Mouse (Mus musculus): ENCODE measurements around the gene Rasgef1b. TPM values are rescaled to one million over a fixed set of nuclear protein-coding genes. Genes with fewer than 3 reads are reported as not detected.

Rasgef1b gene
- polyA plus RNA-seq, 1 experiment from 2014 or later: 16.3 TPM

GRCm38 (mm10) chr5:99369256-99369655, 359.6 kb downstream of the Rasgef1b start:
- Histone ChIP-seq H3K9ac (no peak overlapping the region), H3K4me3 (no peak overlapping the region), H3K9me3 (no peaks in the 10 kb centered on the region), H3K4me2 (no peak overlapping the region), H3K27ac (no peak overlapping the region), H3K36me3 (no peaks in the 10 kb centered on the region), H3K4me1 (peaks cover 4% of the 10 kb centered on the region; the same call in 1 of the 2 replicates), H3K27me3 (no peaks in the 10 kb centered on the region)
- WGBS: 85% methylated on average over 6 of the region's 6 CpGs
- no peak for ATAC-seq (ENCODE audit: borderline replicate concordance, extremely low read depth, low FRiP score, low TSS enrichment)

GRCm38 (mm10) chr5:99368615-99369014, 360.2 kb downstream of the Rasgef1b start:
- H3K36me3 ChIP-seq: no peaks in the 10 kb centered on the region
- peaks cover 4% of the 10 kb centered on the region; the same call in 1 of the 2 replicates for H3K4me1 ChIP-seq
- H3K27ac ChIP-seq: no peak overlapping the region
- 93% methylated on average over 1 of the region's 1 CpGs for WGBS
- no peak overlapping the region for H3K9ac ChIP-seq
- no peak overlapping the region for H3K4me3 ChIP-seq
- no peak overlapping the region for H3K4me2 ChIP-seq
- no peaks in the 10 kb centered on the region for H3K27me3 ChIP-seq
- no peak for ATAC-seq (ENCODE audit: borderline replicate concordance, extremely low read depth, low FRiP score, low TSS enrichment)
- H3K9me3 ChIP-seq: no peaks in the 10 kb centered on the region

- H3K36me3 ChIP-seq: no peaks in the 10 kb centered on the region
- WGBS: 42% methylated on average over 3 of the region's 3 CpGs
- no peak for ATAC-seq (ENCODE audit: borderline replicate concordance, extremely low read depth, low FRiP score, low TSS enrichment)
- no peak overlapping the region for H3K9ac ChIP-seq
- H3K4me1 ChIP-seq: 0 out of 2 replicates have a peak, but pooled peaks cover under 1% of the 10 kb centered on the region
- H3K4me2 ChIP-seq: no peak overlapping the region
- H3K9me3 ChIP-seq: no peaks in the 10 kb centered on the region
- no peak overlapping the region for H3K27ac ChIP-seq
- no peaks in the 10 kb centered on the region for H3K27me3 ChIP-seq
- no peak overlapping the region for H3K4me3 ChIP-seq
Observed at GRCm38 (mm10) chr5:99360531-99360930, 368.3 kb downstream of the Rasgef1b start.

GRCm38 (mm10) chr5:99359251-99359650, 369.6 kb downstream of the Rasgef1b start:
- 70% methylated on average over 5 of the region's 5 CpGs for WGBS
- Histone ChIP-seq H3K27ac (no peak overlapping the region), H3K9ac (no peak overlapping the region), H3K4me1 (peaks cover 13% of the 10 kb centered on the region; the same call in 1 of the 2 replicates), H3K9me3 (no peaks in the 10 kb centered on the region), H3K4me2 (no peak overlapping the region), H3K27me3 (no peaks in the 10 kb centered on the region), H3K4me3 (no peak overlapping the region), H3K36me3 (no peaks in the 10 kb centered on the region)
- no peak for ATAC-seq (ENCODE audit: borderline replicate concordance, extremely low read depth, low FRiP score, low TSS enrichment)

- no peaks in the 10 kb centered on the region for H3K9me3 ChIP-seq
- no peak overlapping the region for H3K4me3 ChIP-seq
- peak; percentile 62; the same call in 1 of the 2 replicates for ATAC-seq (ENCODE audit: borderline replicate concordance, extremely low read depth, low FRiP score, low TSS enrichment)
- H3K4me2 ChIP-seq: peak overlapping the region; percentile 20; the same call in 1 of the 2 replicates
- H3K27ac ChIP-seq: peak overlapping the region; percentile 35; the same call in 1 of the 2 replicates
- no peak overlapping the region for H3K9ac ChIP-seq
- WGBS: 15% methylated on average over 5 of the region's 5 CpGs
- H3K27me3 ChIP-seq: no peaks in the 10 kb centered on the region
- no peaks in the 10 kb centered on the region for H3K36me3 ChIP-seq
- H3K4me1 ChIP-seq: peaks cover 13% of the 10 kb centered on the region; the same call in 1 of the 2 replicates
Observed at GRCm38 (mm10) chr5:99354640-99355132, 374.2 kb downstream of the Rasgef1b start.

GRCm38 (mm10) chr5:99350030-99350429, 378.8 kb downstream of the Rasgef1b start:
- H3K27me3 ChIP-seq: no peaks in the 10 kb centered on the region
- no peaks in the 10 kb centered on the region for H3K36me3 ChIP-seq
- no peaks in the 10 kb centered on the region for H3K9me3 ChIP-seq
- H3K4me1 ChIP-seq: peaks cover 7% of the 10 kb centered on the region; the same call in 1 of the 2 replicates
- 61% methylated on average over 4 of the region's 4 CpGs for WGBS
- H3K9ac ChIP-seq: no peak overlapping the region
- no peak overlapping the region for H3K4me3 ChIP-seq
- H3K27ac ChIP-seq: no peak overlapping the region
- H3K4me2 ChIP-seq: no peak overlapping the region
- ATAC-seq (ENCODE audit: borderline replicate concordance, extremely low read depth, low FRiP score, low TSS enrichment): no peak

- H3K27ac ChIP-seq: no peak overlapping the region
Observed at GRCm38 (mm10) chr5:99348257-99348849, 380.5 kb downstream of the Rasgef1b start.

GRCm38 (mm10) chr5:99342527-99342926, 386.3 kb downstream of the Rasgef1b start:
- H3K4me3 ChIP-seq: no peak overlapping the region
- H3K9ac ChIP-seq: no peak overlapping the region
- H3K36me3 ChIP-seq: no peaks in the 10 kb centered on the region
- ATAC-seq (ENCODE audit: borderline replicate concordance, extremely low read depth, low FRiP score, low TSS enrichment): no peak
- peaks cover 16% of the 10 kb centered on the region; the same call in 1 of the 2 replicates for H3K4me1 ChIP-seq
- WGBS: 93% methylated on average over 10 of the region's 10 CpGs
- no peak overlapping the region for H3K27ac ChIP-seq
- H3K27me3 ChIP-seq: no peaks in the 10 kb centered on the region
- no peaks in the 10 kb centered on the region for H3K9me3 ChIP-seq
- H3K4me2 ChIP-seq: no peak overlapping the region

More at GRCm38 (mm10) chr5:99348257-99348849, 380.5 kb downstream of the Rasgef1b start:
- no peak overlapping the region for H3K4me2 ChIP-seq
- 61% methylated on average over 8 of the region's 8 CpGs for WGBS
- no peak overlapping the region for H3K4me3 ChIP-seq
- H3K4me1 ChIP-seq: no peaks in the 10 kb centered on the region
- no peaks in the 10 kb centered on the region for H3K36me3 ChIP-seq
- H3K27me3 ChIP-seq: no peaks in the 10 kb centered on the region
- no peaks in the 10 kb centered on the region for H3K9me3 ChIP-seq
- H3K9ac ChIP-seq: no peak overlapping the region
- ATAC-seq (ENCODE audit: borderline replicate concordance, extremely low read depth, low FRiP score, low TSS enrichment): no peak

- WGBS: 37% methylated on average over 8 of the region's 8 CpGs
- Histone ChIP-seq H3K4me1 (peaks cover 16% of the 10 kb centered on the region; the same call in 1 of the 2 replicates), H3K4me3 (peak overlapping the region; percentile 33), H3K9me3 (no peaks in the 10 kb centered on the region), H3K9ac (peak overlapping the region; percentile 36), H3K27ac (peak overlapping the region; percentile 76), H3K4me2 (peak overlapping the region; percentile 63), H3K27me3 (no peaks in the 10 kb centered on the region), H3K36me3 (no peaks in the 10 kb centered on the region)
- peak; percentile 62; the same call in 1 of the 2 replicates for ATAC-seq (ENCODE audit: borderline replicate concordance, extremely low read depth, low FRiP score, low TSS enrichment)
Observed at GRCm38 (mm10) chr5:99340311-99340989, 388.4 kb downstream of the Rasgef1b start.

GRCm38 (mm10) chr5:99339790-99340189, 389.1 kb downstream of the Rasgef1b start:
- Histone ChIP-seq H3K4me3 (peak overlapping the region; percentile 33), H3K27ac (peak overlapping the region; percentile 76)

GRCm38 (mm10) chr5:99338826-99339225, 390.0 kb downstream of the Rasgef1b start:
- H3K4me3 ChIP-seq: no peak overlapping the region
- no peak for ATAC-seq (ENCODE audit: borderline replicate concordance, extremely low read depth, low FRiP score, low TSS enrichment)
- H3K27ac ChIP-seq: no peak overlapping the region
- H3K4me1 ChIP-seq: peaks cover 16% of the 10 kb centered on the region; the same call in 1 of the 2 replicates
- no peak overlapping the region for H3K4me2 ChIP-seq
- whole genome bisulfite sequencing: 77% methylated on average over 6 of the region's 6 CpGs
- no peak overlapping the region for H3K9ac ChIP-seq
- no peaks in the 10 kb centered on the region for H3K36me3 ChIP-seq
- H3K27me3 ChIP-seq: no peaks in the 10 kb centered on the region
- no peaks in the 10 kb centered on the region for H3K9me3 ChIP-seq

More at GRCm38 (mm10) chr5:99339790-99340189, 389.1 kb downstream of the Rasgef1b start:
- Histone ChIP-seq H3K4me2 (peak overlapping the region; percentile 63), H3K36me3 (no peaks in the 10 kb centered on the region), H3K9ac (peak overlapping the region; percentile 36), H3K9me3 (no peaks in the 10 kb centered on the region), H3K27me3 (no peaks in the 10 kb centered on the region), H3K4me1 (peaks cover 16% of the 10 kb centered on the region; the same call in 1 of the 2 replicates)
- WGBS: 11% methylated on average over 15 of the region's 15 CpGs
- peak; percentile 85; the same call in 1 of the 2 replicates for ATAC-seq (ENCODE audit: borderline replicate concordance, extremely low read depth, low FRiP score, low TSS enrichment)

GRCm38 (mm10) chr5:99336427-99336826, 392.4 kb downstream of the Rasgef1b start:
- Histone ChIP-seq H3K27me3 (no peaks in the 10 kb centered on the region), H3K4me3 (no peak overlapping the region), H3K36me3 (no peaks in the 10 kb centered on the region), H3K27ac (no peak overlapping the region), H3K4me1 (peaks cover 16% of the 10 kb centered on the region; the same call in 1 of the 2 replicates), H3K9ac (no peak overlapping the region), H3K9me3 (no peaks in the 10 kb centered on the region), H3K4me2 (no peak overlapping the region)
- ATAC-seq (ENCODE audit: borderline replicate concordance, extremely low read depth, low FRiP score, low TSS enrichment): no peak
- 63% methylated on average over 11 of the region's 11 CpGs for WGBS
